22 mouse cellular contexts compared by ENCODE assay signal in genomic region chr11:60952362-60952761, GRCm38 (mm10). TPM values are rescaled to one million over a fixed set of nuclear protein-coding genes. Genes with fewer than 3 reads are reported as not detected.
A peak's percentile ranks its signal among the peaks of the same experiment; 100 is the strongest.
DNase-seq lines count a peak whose midpoint lies in the region; ATAC-seq lines count a peak whose summit lies in the region.
"Had no signal": no experiment of that assay in that cellular context is flagged by ENCODE, and none has a peak within 500 bp of the region (broad histone marks: within the 10 kb centered on the region; RNA-seq: fewer than 3 reads in every experiment).

No protein-coding gene starts in this region.

- no peak overlapping the region for H3K27ac ChIP-seq in heart, embryonic 10.5 days
- H3K27ac ChIP-seq in heart, embryonic 12.5 days (ENCODE audit: poor library complexity, severe bottlenecking) = no peak overlapping the region
- H3K27ac ChIP-seq in kidney, embryonic 15.5 days = no peak overlapping the region

- DNase-seq in adrenal gland, adult 8-10 months = peak; percentile 1
- no peak for DNase-seq in adrenal gland, adult 18-20 months (ENCODE audit: low spot score in 2 of 2)
- peak; percentile 81 for DNase-seq in heart, adult 11 months
- no peak for DNase-seq in heart, postnatal 10 days
- peak; percentile 61 for DNase-seq in heart, embryonic 10.5 days (ENCODE audit: low spot score)
- DNase-seq in kidney, postnatal 10 days = peak; percentile 34
- DNase-seq: adrenal gland, adult 2 months; adrenal gland, postnatal 10 days; adrenal gland, postnatal 14 days; adrenal gland, postnatal 25 days; adrenal gland, postnatal 36 days; B cell, adult 2 months; cerebellum, adult 11 months; cerebellum, adult 11-12 months; cerebellum, adult 18-20 months had no signal

- H3K4me1 ChIP-seq in heart, embryonic 10.5 days = peaks cover 19% of the 10 kb centered on the region
- H3K4me1 ChIP-seq in heart, embryonic 12.5 days (replicated peaks) = peaks cover 16% of the 10 kb centered on the region
- H3K4me1 ChIP-seq in kidney, embryonic 15.5 days = peaks cover 10% of the 10 kb centered on the region

- H3K4me3 ChIP-seq in heart, embryonic 10.5 days = no peak overlapping the region
- no peak overlapping the region for H3K4me3 ChIP-seq in heart, embryonic 12.5 days
- H3K4me3 ChIP-seq in kidney, embryonic 15.5 days (replicated peaks) = no peak overlapping the region

- ATAC-seq in heart, embryonic 12.5 days (ENCODE audit: insufficient number of reproducible peaks, low FRiP score) = no peak
- no peak for ATAC-seq in kidney, embryonic 15.5 days (replicated peaks; ENCODE audit: low FRiP score)
- ATAC-seq: activated CD4-positive, CD25-positive, alpha-beta regulatory T cell, adult 4 months; CD4-positive, CD25-positive, alpha-beta regulatory T cell, adult 4 months had no signal

- H3K9me3 ChIP-seq in heart, embryonic 10.5 days = no peaks in the 10 kb centered on the region
- no peaks in the 10 kb centered on the region for H3K9me3 ChIP-seq in heart, embryonic 12.5 days (replicated peaks)
- no peaks in the 10 kb centered on the region for H3K9me3 ChIP-seq in kidney, embryonic 15.5 days (replicated peaks)
- H3K9me3 ChIP-seq: G1E had no signal

- WGBS in heart, embryonic 10.5 days = 80% methylated on average over 3 of the region's 3 CpGs
- WGBS in heart, embryonic 12.5 days = 85% methylated on average over 3 of the region's 3 CpGs
- WGBS in kidney, embryonic 15.5 days = 87% methylated on average over 3 of the region's 3 CpGs

- H3K9ac ChIP-seq in heart, embryonic 12.5 days = no peak overlapping the region
- H3K9ac ChIP-seq in kidney, embryonic 15.5 days = no peak overlapping the region

- intact Hi-C loops in heart, postnatal 10 days (cut with DNase I) = no loop called here

- H3K36me3 ChIP-seq in heart, embryonic 10.5 days = peaks cover 54% of the 10 kb centered on the region
- H3K36me3 ChIP-seq in heart, embryonic 12.5 days = peaks cover 55% of the 10 kb centered on the region
- peaks cover 54% of the 10 kb centered on the region for H3K36me3 ChIP-seq in kidney, embryonic 15.5 days

- H3K27me3 ChIP-seq in heart, embryonic 10.5 days (ENCODE audit: insufficient read depth, poor library complexity, severe bottlenecking) = no peaks in the 10 kb centered on the region
- H3K27me3 ChIP-seq in heart, embryonic 12.5 days (replicated peaks) = no peaks in the 10 kb centered on the region
- H3K27me3 ChIP-seq in kidney, embryonic 15.5 days = no peaks in the 10 kb centered on the region
- H3K27me3 ChIP-seq: CH12.LX, Patski had no signal

- H3K4me2 ChIP-seq in heart, embryonic 12.5 days = no peak overlapping the region
- no peak overlapping the region for H3K4me2 ChIP-seq in kidney, embryonic 15.5 days

RNA-seq across cellular contexts. Expression of gene Map2k3, which starts 20.5 kb away (rescaled TPM):
- total RNA-seq in adrenal gland, adult 8-10 months (2022) = 100 to 1,000 TPM in 3 of 4 experiments, 10 to 100 TPM in 1; 99.8 to 162 (median 122) TPM
- 100 to 1,000 TPM in 1 of 2 experiments, 10 to 100 TPM in 1; 71.7 to 116 TPM for total RNA-seq in adrenal gland, adult 18-20 months (2021)
- 10 to 100 TPM; 56.2 to 57.1 TPM for total RNA-seq in heart, postnatal 10 days (2021)
- 86.5 and 91.3 TPM in 2 replicates for polyA plus RNA-seq in heart, embryonic 10.5 days (2016; fragmentation: Nextera tagmentation; extraction: Ambion mirVana)
- 77.6 and 78.5 TPM in 2 replicates for polyA plus RNA-seq in heart, embryonic 12.5 days (2016; fragmentation: Nextera tagmentation; extraction: Ambion mirVana)
- 117 and 127 TPM in 2 replicates for polyA plus RNA-seq in kidney, embryonic 15.5 days (2015; fragmentation: Nextera tagmentation; extraction: Ambion mirVana)

RNA-seq across cellular contexts. Expression of gene Natd1, which starts 37.8 kb away (rescaled TPM):
- 10 to 100 TPM; 22.4 to 27.7 (median 25.4) TPM for total RNA-seq in adrenal gland, adult 8-10 months (2022)
- total RNA-seq in adrenal gland, adult 18-20 months (2021) = 10 to 100 TPM; 21.6 to 22.9 TPM
- total RNA-seq in heart, postnatal 10 days (2021) = 10 to 100 TPM; 18.1 to 24.2 TPM
- 25.5 and 28.6 TPM in 2 replicates for polyA plus RNA-seq in heart, embryonic 10.5 days (2016; fragmentation: Nextera tagmentation; extraction: Ambion mirVana)
- polyA plus RNA-seq in heart, embryonic 12.5 days (2016; fragmentation: Nextera tagmentation; extraction: Ambion mirVana) = 22.1 and 25.5 TPM in 2 replicates
- 21.8 and 24.2 TPM in 2 replicates for polyA plus RNA-seq in kidney, embryonic 15.5 days (2015; fragmentation: Nextera tagmentation; extraction: Ambion mirVana)

Comparison
In these comparisons a context has a peak if more than half of its experiments do, and no peak if none do; other contexts are left out.
1. DNase-seq: peak in adrenal gland, adult 8-10 months (single experiment), heart, adult 11 months (single experiment), heart, embryonic 10.5 days (single experiment) and kidney, postnatal 10 days (single experiment); none in adrenal gland, adult 18-20 months (0 of 2) and heart, postnatal 10 days (0 of 2).